Mouse (Mus musculus): ENCODE measurements at regions not wholly inside any gene's neighbourhood (a gene's known extent, or its start where the extent isn't known, plus 50 kb on each side); places are given as distances from the start of the nearest gene placed in this dataset.

Small RNA genes in the stretch of these regions (microRNA-seq; reads per million reads assigned to microRNA genes)
- gene Gm25779 = 0 reads per million in 2 experiments

Measured in gastrocnemius, postnatal 36 days (tissue).